Mouse (Mus musculus): ENCODE results near the gene Prr7.

GRCm38 (mm10) chr13:55494883-55495621 is 31.0 kb downstream of the Prr7 start:
- TF ChIP-seq CTCF (IDR thresholded peaks at IDR 0.05; ENCODE audit: low read depth) (no peak), EP300 (IDR thresholded peaks at IDR 0.05; ENCODE audit: low read depth) (no peak)
